Mouse (Mus musculus) ZHBTc4 (cell line): ENCODE measurements around the gene Nr5a2.

ENCODE experiments used
- DNase-seq: peaks from one replicate; pipeline ENCODE4 v3.0.0-alpha.2; 2011; ENCODE audit warnings: low read depth, low spot score

Gene Nr5a2

GRCm38 (mm10) chr1:136910741-136911593 lies 49.3 kb downstream of the Nr5a2 start:
- DNase-seq, result no peak

GRCm38 (mm10) chr1:136910144-136910543 lies 50.1 kb downstream of the Nr5a2 start:
- DNase-seq, result no peak

GRCm38 (mm10) chr1:136909494-136910037 lies 50.7 kb downstream of the Nr5a2 start:
- DNase-seq, result no peak

- DNase-seq, result no peak
Observed at GRCm38 (mm10) chr1:136898130-136898529, 62.1 kb downstream of the Nr5a2 start.

- DNase-seq, result no peak
Observed at GRCm38 (mm10) chr1:136896351-136896750, 63.9 kb downstream of the Nr5a2 start.

GRCm38 (mm10) chr1:136895877-136896276 lies 64.4 kb downstream of the Nr5a2 start:
- DNase-seq, result no peak

- DNase-seq, result no peak
Observed at GRCm38 (mm10) chr1:136894753-136895152, 65.5 kb downstream of the Nr5a2 start.

GRCm38 (mm10) chr1:136893162-136893561 lies 67.1 kb downstream of the Nr5a2 start:
- DNase-seq, result no peak

GRCm38 (mm10) chr1:136890439-136890838 lies 69.8 kb downstream of the Nr5a2 start:
- DNase-seq, result no peak

GRCm38 (mm10) chr1:136888704-136889103 lies 71.5 kb downstream of the Nr5a2 start:
- peak; percentile 20 for DNase-seq

- no peak for DNase-seq
Observed at GRCm38 (mm10) chr1:136886678-136887077, 73.6 kb downstream of the Nr5a2 start.

- no peak for DNase-seq
Observed at GRCm38 (mm10) chr1:136883458-136884174, 76.6 kb downstream of the Nr5a2 start.

- no peak for DNase-seq
Observed at GRCm38 (mm10) chr1:136880260-136880659, 80.0 kb downstream of the Nr5a2 start.

GRCm38 (mm10) chr1:136875006-136875405 lies 85.2 kb downstream of the Nr5a2 start:
- no peak for DNase-seq

GRCm38 (mm10) chr1:136868955-136869354 lies 91.3 kb downstream of the Nr5a2 start:
- no peak for DNase-seq

GRCm38 (mm10) chr1:136868285-136868684 lies 92.0 kb downstream of the Nr5a2 start:
- DNase-seq, result no peak

GRCm38 (mm10) chr1:136866481-136867092 lies 93.7 kb downstream of the Nr5a2 start:
- peak; percentile 36 for DNase-seq

- DNase-seq, result no peak
Observed at GRCm38 (mm10) chr1:136863209-136863608, 97.0 kb downstream of the Nr5a2 start.

- DNase-seq, result peak; percentile 20
Observed at GRCm38 (mm10) chr1:136859454-136859853, 100.8 kb downstream of the Nr5a2 start.

- DNase-seq, result no peak
Observed at GRCm38 (mm10) chr1:136858724-136859123, 101.5 kb downstream of the Nr5a2 start.

- DNase-seq, result peak; percentile 78
Observed at GRCm38 (mm10) chr1:136856104-136856503, 104.1 kb downstream of the Nr5a2 start.

- DNase-seq, result no peak
Observed at GRCm38 (mm10) chr1:136848791-136849190, 111.5 kb downstream of the Nr5a2 start.
